In the genomic region with DNA sequence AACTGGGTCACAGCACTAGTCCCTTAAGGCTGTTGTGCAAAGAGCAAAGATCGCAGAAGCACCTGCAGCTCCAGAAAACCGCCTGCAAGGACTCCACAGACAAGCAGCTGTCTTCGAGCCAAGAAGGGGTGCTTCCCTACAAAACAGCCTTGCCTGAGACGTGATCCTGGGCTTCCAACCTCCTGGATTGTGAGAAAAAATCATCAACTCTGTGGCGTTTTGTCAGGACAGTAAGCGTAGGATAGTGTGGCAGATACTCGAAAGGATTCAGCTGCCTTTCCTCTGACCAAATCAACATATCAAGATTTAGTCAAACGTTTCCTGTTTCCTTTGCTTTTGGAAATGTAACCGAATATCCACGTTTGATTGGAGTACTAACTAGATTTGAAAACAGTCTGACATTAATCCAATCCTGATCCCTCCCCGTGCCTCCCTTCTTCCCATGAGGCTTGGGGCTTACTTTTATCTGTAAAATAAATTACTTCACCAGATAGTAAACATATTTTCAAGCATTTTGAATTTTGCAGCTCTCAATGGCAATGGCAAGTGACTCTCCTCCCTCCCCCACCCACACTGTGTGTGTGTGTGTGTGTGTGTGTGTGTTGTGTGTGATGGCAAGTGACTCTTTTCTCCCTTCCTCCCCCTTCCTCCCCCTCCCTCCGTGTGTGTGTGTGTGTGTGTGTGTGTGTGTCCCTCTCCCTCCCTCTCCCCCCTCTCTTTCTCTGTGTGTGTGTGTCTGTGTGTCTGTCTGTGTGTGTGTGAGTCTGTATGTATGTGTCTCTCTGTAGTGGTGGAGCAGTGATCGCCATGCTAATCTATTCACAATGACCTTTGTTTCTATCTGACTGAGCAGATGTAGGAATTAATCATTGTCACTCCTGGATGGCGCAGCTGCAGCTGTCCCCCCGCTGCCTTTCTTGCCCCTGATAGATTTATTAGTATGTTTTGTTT, we compare ENCODE assay signal across 9 mouse cellular contexts. TPM values are rescaled to one million over a fixed set of nuclear protein-coding genes. Genes with fewer than 3 reads are reported as not detected.
DNase-seq lines count a peak whose midpoint lies in the region; ATAC-seq lines count a peak whose summit lies in the region.
"Had no signal": no experiment of that assay in that cellular context is flagged by ENCODE, and none has a peak within 500 bp of the region (broad histone marks: within the 10 kb centered on the region; RNA-seq: fewer than 3 reads in every experiment).

No protein-coding gene starts in this region.

- peak; percentile 60 for ATAC-seq in lung, embryonic 16.5 days (ENCODE audit: low read depth)
- no peak for ATAC-seq in limb, embryonic 12.5 days (ENCODE audit: insufficient number of reproducible peaks, insufficient read depth, low FRiP score, low TSS enrichment, low read depth)
- no peak; the same call in 1 of the 2 replicates for ATAC-seq in stomach, embryonic 16.5 days (ENCODE audit: insufficient read depth, low FRiP score)

- H3K9ac ChIP-seq in lung, embryonic 16.5 days (ENCODE audit: low read length): no peak overlapping the region
- no peak overlapping the region for H3K9ac ChIP-seq in limb, embryonic 12.5 days (replicated peaks)
- H3K9ac ChIP-seq in stomach, embryonic 16.5 days (ENCODE audit: low read length): 0 out of 2 replicates have a peak overlapping the region, but pooled peaks have one; percentile 13
- H3K9ac ChIP-seq: liver, embryonic 13.5 days had no signal

- WGBS in lung, embryonic 16.5 days: 13% methylated on average over 15 of the region's 15 CpGs
- 42% methylated on average over 14 of the region's 15 CpGs for WGBS in limb, embryonic 12.5 days
- WGBS in stomach, embryonic 16.5 days: 14% methylated on average over 15 of the region's 15 CpGs

- no peak overlapping the region for H3K4me3 ChIP-seq in lung, embryonic 16.5 days (ENCODE audit: low read length)
- no peak overlapping the region for H3K4me3 ChIP-seq in limb, embryonic 12.5 days (replicated peaks)
- H3K4me3 ChIP-seq in stomach, embryonic 16.5 days (replicated peaks; ENCODE audit: low read length): peak overlapping the region; percentile 2; the same call in 1 of the 2 replicates
- H3K4me3 ChIP-seq: liver, embryonic 13.5 days had no signal

- no peaks in the 10 kb centered on the region for H3K27me3 ChIP-seq in lung, embryonic 16.5 days (ENCODE audit: control insufficient read depth, insufficient read depth, low read depth, low read length)
- H3K27me3 ChIP-seq in limb, embryonic 12.5 days: no peaks in the 10 kb centered on the region
- H3K27me3 ChIP-seq in stomach, embryonic 16.5 days (ENCODE audit: control insufficient read depth, insufficient read depth, low read length): no peaks in the 10 kb centered on the region
- H3K27me3 ChIP-seq: liver, embryonic 13.5 days had no signal

- no peak for DNase-seq in lung, adult 18-20 months
- DNase-seq in heart, postnatal 10 days: peak; percentile 26 to 44
- DNase-seq in left cerebral cortex, postnatal 25 days (ENCODE audit: low spot score in 2 of 2): no peak
- DNase-seq in left cerebral cortex, adult 9 months (ENCODE audit: low spot score in 2 of 2): no peak
- no peak for DNase-seq in left cerebral cortex, adult 11 months (ENCODE audit: low spot score)
- DNase-seq: liver, embryonic 13.5 days had no signal

- H3K9me3 ChIP-seq in lung, embryonic 16.5 days (ENCODE audit: control insufficient read depth, low read length): no peaks in the 10 kb centered on the region
- H3K9me3 ChIP-seq in limb, embryonic 12.5 days: no peaks in the 10 kb centered on the region
- no peaks in the 10 kb centered on the region for H3K9me3 ChIP-seq in stomach, embryonic 16.5 days (replicated peaks; ENCODE audit: control insufficient read depth, low read length)
- H3K9me3 ChIP-seq: liver, embryonic 13.5 days had no signal

- H3K4me2 ChIP-seq in lung, embryonic 16.5 days (ENCODE audit: low read depth, low read length): peak overlapping the region; percentile 38
- no peak overlapping the region for H3K4me2 ChIP-seq in limb, embryonic 12.5 days
- H3K4me2 ChIP-seq in stomach, embryonic 16.5 days (ENCODE audit: low read depth, low read length): peak overlapping the region; percentile 23
- H3K4me2 ChIP-seq: liver, embryonic 13.5 days had no signal

- H3K27ac ChIP-seq in lung, embryonic 16.5 days (ENCODE audit: low read length): 0 out of 2 replicates have a peak overlapping the region, but pooled peaks have one; percentile 5
- peak overlapping the region; percentile 59; the same call in 1 of the 2 replicates for H3K27ac ChIP-seq in limb, embryonic 12.5 days
- H3K27ac ChIP-seq in stomach, embryonic 16.5 days (ENCODE audit: low read length): no peak overlapping the region
- H3K27ac ChIP-seq: liver, embryonic 13.5 days had no signal

- H3K36me3 ChIP-seq in lung, embryonic 16.5 days (ENCODE audit: control insufficient read depth, insufficient read depth, low read length): no peaks in the 10 kb centered on the region
- no peaks in the 10 kb centered on the region for H3K36me3 ChIP-seq in limb, embryonic 12.5 days
- no peaks in the 10 kb centered on the region for H3K36me3 ChIP-seq in stomach, embryonic 16.5 days (ENCODE audit: control insufficient read depth, insufficient read depth, low read length)
- H3K36me3 ChIP-seq: liver, embryonic 13.5 days had no signal

- intact Hi-C loops in heart, postnatal 10 days (cut with DNase I): no loop called here
- intact Hi-C loops in left cerebral cortex, postnatal 25 days (cut with DNase I): no loop called here

- peaks cover 19% of the 10 kb centered on the region; the same call in 1 of the 2 replicates for H3K4me1 ChIP-seq in lung, embryonic 16.5 days (replicated peaks; ENCODE audit: control insufficient read depth, insufficient read depth, low read length)
- peaks cover 22% of the 10 kb centered on the region for H3K4me1 ChIP-seq in limb, embryonic 12.5 days (replicated peaks)
- H3K4me1 ChIP-seq in stomach, embryonic 16.5 days (ENCODE audit: control insufficient read depth, insufficient read depth, low read length): peaks cover 11% of the 10 kb centered on the region; the same call in 1 of the 2 replicates

RNA-seq across cellular contexts. Expression of a gene that starts 47.3 kb away (rescaled TPM):
- 0.33 and 0.63 TPM in 2 replicates for polyA plus RNA-seq in lung, embryonic 16.5 days (2015; fragmentation: Nextera tagmentation; extraction: Ambion mirVana)
- total RNA-seq in heart, postnatal 10 days (2021): under 1 TPM; 0.07 to 0.14 TPM
- polyA plus RNA-seq in limb, embryonic 12.5 days (2016; fragmentation: Nextera tagmentation; extraction: Ambion mirVana): 1.5 and 2.0 TPM in 2 replicates
- 0.05 and 0.31 TPM in 2 replicates for polyA plus RNA-seq in stomach, embryonic 16.5 days (2015; fragmentation: Nextera tagmentation; extraction: Ambion mirVana)
- total RNA-seq in left cerebral cortex, postnatal 25 days (2021): under 1 TPM; 0.46 to 0.48 TPM

Comparison
In these comparisons a context has a peak if more than half of its experiments do, and no peak if none do; other contexts are left out.
1. DNase-seq: peak in heart, postnatal 10 days (2 of 2); none in lung, adult 18-20 months (0 of 2), left cerebral cortex, postnatal 25 days (0 of 2), left cerebral cortex, adult 9 months (0 of 2) and left cerebral cortex, adult 11 months (single experiment).